Mouse (Mus musculus): ENCODE measurements at regions not wholly inside any gene's neighbourhood (a gene's known extent, or its start where the extent isn't known, plus 50 kb on each side); places are given as distances from the start of the nearest gene placed in this dataset.

DNA sequence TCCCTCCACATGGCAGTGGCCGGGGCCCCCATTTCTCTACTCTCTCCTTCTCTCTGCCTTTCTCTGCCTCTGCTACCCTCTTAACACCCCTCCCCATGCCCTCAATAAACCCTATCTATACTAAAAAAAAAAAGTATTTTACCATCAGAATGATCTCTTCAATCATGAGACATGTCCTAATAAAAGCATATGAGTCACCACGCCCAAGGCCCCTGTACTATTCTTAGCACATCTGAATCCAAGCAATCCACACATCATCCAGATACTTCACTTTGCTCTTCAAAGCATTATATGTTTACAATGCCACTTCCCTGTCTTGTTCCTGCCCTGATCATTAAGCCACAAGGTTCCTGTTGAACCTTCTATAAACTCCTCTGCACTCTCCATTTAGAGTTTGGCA, 1245.0 kb upstream of the Dsel start:
- DNase-seq: no peak

- peak; percentile 0 for DNase-seq
Measured at GRCm38 (mm10) chr1:113096086-113096485, 1231.4 kb upstream of the Dsel start.

DNA sequence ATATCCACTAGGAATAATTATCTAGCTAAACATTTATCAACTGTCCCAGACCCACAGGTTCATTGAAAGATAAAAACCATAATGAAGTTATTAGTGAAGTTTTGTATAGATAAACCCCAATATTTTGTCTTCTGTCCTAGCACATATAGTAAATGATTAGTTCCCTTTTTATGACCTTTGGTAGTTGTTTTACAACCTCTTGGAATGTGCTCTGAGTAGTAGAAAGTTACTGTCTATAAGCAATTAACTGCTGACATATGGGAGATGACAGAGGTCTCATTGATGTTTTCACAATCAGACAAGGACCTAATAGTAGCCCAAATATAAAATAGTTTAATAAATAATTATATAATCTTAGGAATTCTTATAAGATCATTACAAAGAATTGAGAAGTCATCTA, 1224.7 kb upstream of the Dsel start:
- no peak for DNase-seq
